Mouse (Mus musculus): ENCODE measurements around the gene Stat2. TPM values are rescaled to one million over a fixed set of nuclear protein-coding genes. Genes with fewer than 3 reads are reported as not detected.
A peak's percentile ranks its signal among the peaks of the same experiment; 100 is the strongest.
"Not testable (repeated sequence)": the region's sequence is repeated elsewhere in the genome, so short reads cannot be mapped to it uniquely, and the experiment has no call there.

Stat2 gene
- polyA plus RNA-seq, 1 experiment from 2014 or later = 9.5 TPM

DNA sequence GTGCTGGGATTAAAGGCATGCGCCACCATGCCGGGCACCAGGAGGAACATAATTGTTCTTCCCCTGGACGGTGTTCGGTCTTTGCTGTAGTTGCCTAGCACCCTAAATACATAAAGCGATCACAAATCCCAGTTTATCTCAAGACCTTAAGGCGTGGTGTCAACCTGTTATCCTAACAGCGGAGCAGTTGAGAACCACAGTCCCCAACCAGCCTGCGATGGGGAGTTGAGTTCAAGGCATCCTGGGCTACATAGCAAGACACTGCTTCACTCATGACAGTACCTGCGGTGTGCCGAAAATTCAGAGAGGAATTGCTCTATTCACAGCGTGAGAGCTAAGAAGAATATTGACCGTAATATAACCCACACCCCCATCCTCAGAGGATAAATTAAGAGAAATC, 51.3 kb downstream of the Stat2 start:
- peak overlapping the region; percentile 44; the same call in 1 of the 2 replicates for H3K9ac ChIP-seq (ENCODE audit: low read depth, low read length)

DNA sequence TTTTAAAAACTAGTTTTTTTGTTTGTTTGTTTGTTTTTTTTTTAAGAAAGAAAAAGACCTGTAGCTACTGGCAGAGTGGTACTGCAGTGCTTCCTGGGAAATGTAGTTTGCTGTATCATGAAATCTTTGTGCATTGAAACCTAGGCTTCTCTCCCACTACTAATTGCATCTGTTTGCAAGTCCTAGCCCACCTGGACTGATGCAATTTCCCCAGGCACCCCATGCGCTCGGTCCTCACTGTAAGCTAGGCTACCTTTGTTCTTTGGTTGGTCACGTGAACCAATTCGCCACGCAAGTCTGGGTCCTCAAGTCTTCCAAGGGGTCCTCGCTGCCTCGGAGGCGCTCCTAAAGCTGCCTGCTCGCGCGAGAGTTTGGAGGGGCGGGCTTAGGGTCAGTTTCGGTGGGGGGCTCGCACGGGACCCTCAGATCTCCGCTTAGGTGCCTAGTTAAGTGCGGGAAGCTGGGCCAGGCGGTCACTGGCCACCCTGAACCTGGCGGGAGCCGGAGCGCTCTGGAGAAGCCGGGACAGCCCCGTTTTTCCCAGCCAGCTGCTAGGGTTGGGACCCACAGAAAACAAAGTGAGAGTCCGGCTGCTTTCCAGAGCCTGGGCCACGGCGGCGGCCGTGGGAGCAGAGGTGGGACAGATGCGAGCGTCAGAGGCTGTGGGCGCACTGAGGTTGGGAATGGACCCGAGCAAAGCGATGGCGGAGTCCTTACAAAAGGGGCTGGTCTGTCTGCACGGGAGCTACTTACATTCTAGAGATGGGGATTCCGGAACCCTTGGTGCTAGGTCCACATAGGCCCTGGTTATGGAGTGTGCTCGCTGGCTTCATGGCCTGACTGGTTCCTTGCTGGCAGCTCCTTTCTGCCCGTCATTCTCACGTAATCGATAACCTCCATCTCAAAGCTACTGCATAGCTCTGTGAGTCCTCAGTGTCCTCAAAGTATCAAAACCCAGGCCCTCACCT, 52.1 kb downstream of the Stat2 start, which contains the start of gene Cnpy2:
Gene Cnpy2 (plus strand): TSS at position 319 of the 968 bp plus-strand sequence.
- Histone ChIP-seq H3K4me3 (ENCODE audit: low read depth, low read length) (peak within 1 kb of the TSS; percentile 90), H3K27me3 (ENCODE audit: control insufficient read depth, insufficient read depth, low read depth, low read length) (no peaks in the 10 kb centered on the region), H3K9ac (ENCODE audit: low read depth, low read length) (peak within 1 kb of the TSS; percentile 93), H3K4me1 (ENCODE audit: control insufficient read depth, low read depth, low read length) (peaks cover 15% of the 10 kb centered on the region), H3K27ac (ENCODE audit: low read length) (peak within 1 kb of the TSS; percentile 90), H3K4me2 (ENCODE audit: low read depth, low read length) (peak within 1 kb of the TSS; percentile 83), H3K36me3 (ENCODE audit: control insufficient read depth, insufficient read depth) (peaks cover 43% of the 10 kb centered on the region), H3K9me3 (replicated peaks; ENCODE audit: control insufficient read depth, low read length) (no peaks in the 10 kb centered on the region)
- under 1% methylated on average over 40 of the region's 40 CpGs for WGBS (ENCODE audit: insufficient replicate concordance)
- ATAC-seq (ENCODE audit: low read depth) = peak; percentile 77

More for the DNA sequence above, 51.3 kb downstream of the Stat2 start:
- Histone ChIP-seq H3K4me3 (ENCODE audit: low read depth, low read length) (peak overlapping the region; percentile 90), H3K4me1 (ENCODE audit: control insufficient read depth, low read depth, low read length) (peaks cover 15% of the 10 kb centered on the region), H3K36me3 (ENCODE audit: control insufficient read depth, insufficient read depth) (peaks cover 39% of the 10 kb centered on the region), H3K9me3 (replicated peaks; ENCODE audit: control insufficient read depth, low read length) (no peaks in the 10 kb centered on the region), H3K27me3 (ENCODE audit: control insufficient read depth, insufficient read depth, low read depth, low read length) (no peaks in the 10 kb centered on the region), H3K27ac (ENCODE audit: low read length) (0 out of 2 replicates have a peak overlapping the region, but pooled peaks have one; percentile 22), H3K4me2 (ENCODE audit: low read depth, low read length) (peak overlapping the region; percentile 83)
- 43% methylated on average over 12 of the region's 12 CpGs for WGBS (ENCODE audit: insufficient replicate concordance)
- no peak for ATAC-seq (ENCODE audit: low read depth)

- H3K4me1 ChIP-seq (ENCODE audit: control insufficient read depth, low read depth, low read length) = peaks cover 15% of the 10 kb centered on the region
- 46% methylated on average over 8 of the region's 8 CpGs for WGBS (ENCODE audit: insufficient replicate concordance)
- H3K4me2 ChIP-seq (ENCODE audit: low read depth, low read length) = peak overlapping the region; percentile 83
- H3K9ac ChIP-seq (ENCODE audit: low read depth, low read length) = peak overlapping the region; percentile 93
- peaks cover 35% of the 10 kb centered on the region for H3K36me3 ChIP-seq (ENCODE audit: control insufficient read depth, insufficient read depth)
- no peak overlapping the region for H3K27ac ChIP-seq (ENCODE audit: low read length)
- no peak for ATAC-seq (ENCODE audit: low read depth)
- H3K9me3 ChIP-seq (replicated peaks; ENCODE audit: control insufficient read depth, low read length) = no peaks in the 10 kb centered on the region
- peak overlapping the region; percentile 90 for H3K4me3 ChIP-seq (ENCODE audit: low read depth, low read length)
- H3K27me3 ChIP-seq (ENCODE audit: control insufficient read depth, insufficient read depth, low read depth, low read length) = no peaks in the 10 kb centered on the region
Measured at GRCm38 (mm10) chr10:128323516-128323915, 53.2 kb downstream of the Stat2 start.

DNA sequence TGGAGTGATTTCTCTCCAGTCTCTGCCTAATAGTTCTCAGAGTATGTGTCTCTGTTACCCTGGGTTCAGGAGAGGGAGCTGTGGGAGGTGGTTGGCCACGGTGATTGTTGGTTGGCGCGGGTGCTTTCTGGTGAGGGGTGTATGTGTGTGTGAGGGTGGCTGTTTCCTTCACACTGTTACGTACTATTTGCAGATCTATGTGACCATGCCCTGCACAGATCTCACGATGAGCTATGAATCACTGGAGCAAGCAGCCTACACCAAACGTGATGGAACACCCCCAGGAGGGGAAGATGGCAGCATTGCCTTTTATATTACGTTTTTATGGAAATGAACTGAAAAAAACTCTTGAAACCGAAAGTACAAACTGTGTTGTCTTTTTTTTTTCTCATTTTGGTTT, 56.5 kb downstream of the Stat2 start:
- Histone ChIP-seq H3K9ac (ENCODE audit: low read depth, low read length) (no peak overlapping the region), H3K27ac (ENCODE audit: low read length) (no peak overlapping the region), H3K36me3 (ENCODE audit: control insufficient read depth, insufficient read depth) (peaks cover 17% of the 10 kb centered on the region), H3K4me3 (ENCODE audit: low read depth, low read length) (no peak overlapping the region), H3K9me3 (replicated peaks; ENCODE audit: control insufficient read depth, low read length) (no peaks in the 10 kb centered on the region), H3K4me2 (ENCODE audit: low read depth, low read length) (no peak overlapping the region), H3K27me3 (ENCODE audit: control insufficient read depth, insufficient read depth, low read depth, low read length) (no peaks in the 10 kb centered on the region), H3K4me1 (ENCODE audit: control insufficient read depth, low read depth, low read length) (peaks cover 12% of the 10 kb centered on the region)
- no peak for ATAC-seq (ENCODE audit: low read depth)
- WGBS (ENCODE audit: insufficient replicate concordance) = 88% methylated on average over 8 of the region's 8 CpGs

DNA sequence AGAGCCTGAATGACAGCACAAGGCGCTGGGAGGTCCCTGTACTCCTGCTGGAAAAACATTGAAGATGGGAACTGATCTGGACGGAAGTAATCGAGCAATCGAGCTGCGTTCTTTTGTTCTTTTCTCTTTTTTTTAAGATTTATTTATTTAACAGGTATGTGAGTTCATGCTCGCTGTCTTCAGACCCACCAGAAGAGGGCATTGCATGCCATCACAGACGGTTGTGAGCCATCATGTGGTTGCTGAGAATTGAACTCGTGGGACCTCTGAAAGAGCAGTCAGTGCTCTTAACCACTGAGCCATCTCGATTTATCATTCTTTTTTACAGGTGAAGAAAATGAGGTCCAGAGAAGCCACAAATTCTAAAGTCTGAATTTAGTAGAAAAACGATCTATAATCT, 57.3 kb downstream of the Stat2 start:
- peaks cover 11% of the 10 kb centered on the region for H3K4me1 ChIP-seq (ENCODE audit: control insufficient read depth, low read depth, low read length)
- H3K9me3 ChIP-seq (replicated peaks; ENCODE audit: control insufficient read depth, low read length) = no peaks in the 10 kb centered on the region
- H3K4me2 ChIP-seq (ENCODE audit: low read depth, low read length) = no peak overlapping the region
- no peak overlapping the region for H3K9ac ChIP-seq (ENCODE audit: low read depth, low read length)
- H3K27me3 ChIP-seq (ENCODE audit: control insufficient read depth, insufficient read depth, low read depth, low read length) = no peaks in the 10 kb centered on the region
- peaks cover 17% of the 10 kb centered on the region for H3K36me3 ChIP-seq (ENCODE audit: control insufficient read depth, insufficient read depth)
- 69% methylated on average over 10 of the region's 10 CpGs for WGBS (ENCODE audit: insufficient replicate concordance)
- H3K4me3 ChIP-seq (ENCODE audit: low read depth, low read length) = no peak overlapping the region
- no peak overlapping the region for H3K27ac ChIP-seq (ENCODE audit: low read length)
- ATAC-seq (ENCODE audit: low read depth) = no peak

GRCm38 (mm10) chr10:128332358-128333249, 62.2 kb downstream of the Stat2 start:
- not testable (repeated sequence) for H3K27me3 ChIP-seq (ENCODE audit: control insufficient read depth, insufficient read depth, low read depth, low read length); H3K27ac ChIP-seq (ENCODE audit: low read length); H3K4me2 ChIP-seq (ENCODE audit: low read depth, low read length); H3K4me3 ChIP-seq (ENCODE audit: low read depth, low read length); H3K9ac ChIP-seq (ENCODE audit: low read depth, low read length); H3K36me3 ChIP-seq (ENCODE audit: control insufficient read depth, insufficient read depth); ATAC-seq (ENCODE audit: low read depth); H3K9me3 ChIP-seq (replicated peaks; ENCODE audit: control insufficient read depth, low read length)
- WGBS (ENCODE audit: insufficient replicate concordance) = 61% methylated on average over 5 of the region's 6 CpGs
- peaks cover 26% of the 10 kb centered on the region for H3K4me1 ChIP-seq (ENCODE audit: control insufficient read depth, low read depth, low read length)

- WGBS (ENCODE audit: insufficient replicate concordance) = 0% methylated on average over 4 of the region's 4 CpGs
- Histone ChIP-seq H3K9me3 (replicated peaks; ENCODE audit: control insufficient read depth, low read length) (no peaks in the 10 kb centered on the region), H3K27ac (ENCODE audit: low read length) (peak overlapping the region; percentile 98), H3K4me1 (ENCODE audit: control insufficient read depth, low read depth, low read length) (peaks cover 45% of the 10 kb centered on the region), H3K36me3 (ENCODE audit: control insufficient read depth, insufficient read depth) (no peaks in the 10 kb centered on the region), H3K4me2 (ENCODE audit: low read depth, low read length) (peak overlapping the region; percentile 79), H3K27me3 (ENCODE audit: control insufficient read depth, insufficient read depth, low read depth, low read length) (no peaks in the 10 kb centered on the region), H3K4me3 (ENCODE audit: low read depth, low read length) (no peak overlapping the region), H3K9ac (ENCODE audit: low read depth, low read length) (peak overlapping the region; percentile 24)
- ATAC-seq (ENCODE audit: low read depth) = no peak
Measured at GRCm38 (mm10) chr10:128335582-128335981, 65.2 kb downstream of the Stat2 start.

GRCm38 (mm10) chr10:128336195-128336594, 65.8 kb downstream of the Stat2 start:
- ATAC-seq (ENCODE audit: low read depth) = no peak
- WGBS (ENCODE audit: insufficient replicate concordance) = 63% methylated on average over 3 of the region's 3 CpGs
- peaks cover 47% of the 10 kb centered on the region for H3K4me1 ChIP-seq (ENCODE audit: control insufficient read depth, low read depth, low read length)
- H3K4me2 ChIP-seq (ENCODE audit: low read depth, low read length) = peak overlapping the region; percentile 79
- H3K9me3 ChIP-seq (replicated peaks; ENCODE audit: control insufficient read depth, low read length) = no peaks in the 10 kb centered on the region
- no peaks in the 10 kb centered on the region for H3K36me3 ChIP-seq (ENCODE audit: control insufficient read depth, insufficient read depth)
- peak overlapping the region; percentile 95; the same call in 1 of the 2 replicates for H3K4me3 ChIP-seq (ENCODE audit: low read depth, low read length)
- peak overlapping the region; percentile 24; the same call in 1 of the 2 replicates for H3K9ac ChIP-seq (ENCODE audit: low read depth, low read length)
- H3K27me3 ChIP-seq (ENCODE audit: control insufficient read depth, insufficient read depth, low read depth, low read length) = no peaks in the 10 kb centered on the region
- H3K27ac ChIP-seq (ENCODE audit: low read length) = peak overlapping the region; percentile 98

Measured in liver, embryonic 16.5 days (tissue).